In the genomic region with DNA sequence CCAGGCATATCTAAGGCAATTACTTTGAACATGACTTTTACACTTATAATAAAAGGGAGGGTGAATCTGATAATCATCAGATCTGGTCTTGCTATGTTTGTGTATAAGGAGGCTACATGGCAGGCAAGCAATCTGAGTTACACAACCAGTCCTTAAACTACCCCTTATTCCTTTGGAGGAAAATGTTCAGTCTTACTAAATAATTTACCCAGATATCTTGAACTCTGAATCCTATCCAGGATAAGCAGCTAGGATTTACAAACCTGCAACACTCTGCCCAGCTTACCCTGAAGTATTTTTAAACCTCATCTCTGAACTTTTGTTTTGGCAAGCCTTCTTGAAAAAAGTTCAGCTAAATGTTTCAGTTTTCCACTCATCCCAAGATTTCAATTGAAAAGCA, we compare ENCODE assay signal across 8 mouse cellular contexts. TPM values are rescaled to one million over a fixed set of nuclear protein-coding genes. Genes with fewer than 3 reads are reported as not detected.
DNase-seq lines count a peak whose midpoint lies in the region; ATAC-seq lines count a peak whose summit lies in the region.

No protein-coding gene starts in this region.

- peaks cover 13% of the 10 kb centered on the region for H3K36me3 ChIP-seq in megakaryocyte, embryonic 14.5 days (replicated peaks; ENCODE audit: low read length)
- no peaks in the 10 kb centered on the region for H3K36me3 ChIP-seq in forebrain, embryonic 13.5 days (ENCODE audit: poor library complexity, severe bottlenecking)
- no peaks in the 10 kb centered on the region for H3K36me3 ChIP-seq in limb, embryonic 15.5 days
- no peaks in the 10 kb centered on the region for H3K36me3 ChIP-seq in stomach, embryonic 16.5 days (ENCODE audit: control insufficient read depth, insufficient read depth, low read length)

- no peaks in the 10 kb centered on the region for H3K9me3 ChIP-seq in megakaryocyte, embryonic 14.5 days
- no peaks in the 10 kb centered on the region for H3K9me3 ChIP-seq in forebrain, embryonic 13.5 days (replicated peaks)
- H3K9me3 ChIP-seq in limb, embryonic 15.5 days = no peaks in the 10 kb centered on the region
- H3K9me3 ChIP-seq in stomach, embryonic 16.5 days (replicated peaks; ENCODE audit: control insufficient read depth, low read length) = no peaks in the 10 kb centered on the region

- ATAC-seq in megakaryocyte, adult 5-6 weeks (ENCODE audit: poor library complexity, severe bottlenecking) = no peak
- no peak for ATAC-seq in forebrain, embryonic 13.5 days
- ATAC-seq in limb, embryonic 15.5 days (ENCODE audit: insufficient number of reproducible peaks, low FRiP score, low TSS enrichment, low read depth) = no peak
- ATAC-seq in stomach, embryonic 16.5 days (ENCODE audit: insufficient read depth, low FRiP score) = no peak

- DNase-seq in right cerebral cortex, postnatal 36 days (ENCODE audit: low spot score in 2 of 2) = no peak
- no peak for DNase-seq in right cerebral cortex, postnatal 4 days
- DNase-seq in embryo, embryonic 10 days (ENCODE audit: low spot score) = no peak

- H3K27me3 ChIP-seq in megakaryocyte, embryonic 14.5 days (replicated peaks) = no peaks in the 10 kb centered on the region
- H3K27me3 ChIP-seq in forebrain, embryonic 13.5 days = no peaks in the 10 kb centered on the region
- H3K27me3 ChIP-seq in limb, embryonic 15.5 days = no peaks in the 10 kb centered on the region
- no peaks in the 10 kb centered on the region for H3K27me3 ChIP-seq in stomach, embryonic 16.5 days (ENCODE audit: control insufficient read depth, insufficient read depth, low read length)

- peak overlapping the region; percentile 93; the same call in 1 of the 2 replicates for H3K9ac ChIP-seq in forebrain, embryonic 13.5 days
- H3K9ac ChIP-seq in limb, embryonic 15.5 days = no peak overlapping the region
- H3K9ac ChIP-seq in stomach, embryonic 16.5 days (ENCODE audit: low read length) = peak overlapping the region; percentile 46; the same call in 1 of the 2 replicates

- peaks cover 45% of the 10 kb centered on the region for H3K4me1 ChIP-seq in megakaryocyte, embryonic 14.5 days
- peaks cover 41% of the 10 kb centered on the region for H3K4me1 ChIP-seq in forebrain, embryonic 13.5 days
- peaks cover 19% of the 10 kb centered on the region for H3K4me1 ChIP-seq in limb, embryonic 15.5 days
- peaks cover 17% of the 10 kb centered on the region for H3K4me1 ChIP-seq in stomach, embryonic 16.5 days (ENCODE audit: control insufficient read depth, insufficient read depth, low read length)

- no peak overlapping the region for H3K27ac ChIP-seq in forebrain, embryonic 13.5 days
- H3K27ac ChIP-seq in limb, embryonic 15.5 days = peak overlapping the region; percentile 40; the same call in 1 of the 2 replicates
- no peak overlapping the region for H3K27ac ChIP-seq in stomach, embryonic 16.5 days (ENCODE audit: low read length)

- H3K4me2 ChIP-seq in forebrain, embryonic 13.5 days = peak overlapping the region; percentile 79
- H3K4me2 ChIP-seq in limb, embryonic 15.5 days = peak overlapping the region; percentile 60
- peak overlapping the region; percentile 89 for H3K4me2 ChIP-seq in stomach, embryonic 16.5 days (ENCODE audit: low read depth, low read length)

- peak overlapping the region; percentile 96 for H3K4me3 ChIP-seq in megakaryocyte, embryonic 14.5 days (replicated peaks)
- H3K4me3 ChIP-seq in forebrain, embryonic 13.5 days = peak overlapping the region; percentile 89
- peak overlapping the region; percentile 95 for H3K4me3 ChIP-seq in limb, embryonic 15.5 days
- peak overlapping the region; percentile 89 for H3K4me3 ChIP-seq in stomach, embryonic 16.5 days (replicated peaks; ENCODE audit: low read length)

RNA-seq across cellular contexts. Expression of gene Tra2b, which starts 2.7 kb away (rescaled TPM):
- 5.2 and 52.5 TPM in 2 replicates for polyA plus RNA-seq in megakaryocyte, embryonic 14.5 days (2012; ENCODE audit: insufficient read depth, low replicate concordance)
- total RNA-seq in megakaryocyte, adult 5-6 weeks (2015) = 181 and 212 TPM in 2 replicates
- 310 and 361 TPM in 2 replicates for total RNA-seq in megakaryocyte, adult 5-6 weeks (2017)
- 436 and 453 TPM in 2 replicates for polyA plus RNA-seq in forebrain, embryonic 13.5 days (2015; fragmentation: Nextera tagmentation; extraction: Ambion mirVana)
- 303 and 333 TPM in 2 replicates for polyA plus RNA-seq in limb, embryonic 15.5 days (2015; fragmentation: Nextera tagmentation; extraction: Ambion mirVana)
- 309 and 321 TPM in 2 replicates for polyA plus RNA-seq in stomach, embryonic 16.5 days (2015; fragmentation: Nextera tagmentation; extraction: Ambion mirVana)
